Mouse (Mus musculus) gastrocnemius, postnatal 36 days (tissue): ENCODE data around the gene Iba57. TPM values are rescaled to one million over a fixed set of nuclear protein-coding genes. Genes with fewer than 3 reads are reported as not detected.

Experiments
- DNase-seq, 2 experiments: peaks; one replicate each; pipeline ENCODE4 v3.0.0; 2022
- intact Hi-C: fragments of 180-260 bp; cut with DNase I; formaldehyde crosslinking; loops from one replicate; pipeline ENCODE4 v1.15.1; 2025
- total RNA-seq, 2 experiments: library from RNA; stranded (reverse); gene quantifications; 2 replicates each; pipeline ENCODE4 v1.2.3; 2021

The Iba57 gene
- total RNA-seq, 2 experiments from 2014 or later = 7.4 to 10.4 TPM

GRCm38 (mm10) chr11:59176921-59177320 lies 13.4 kb upstream of the Iba57 start:
- intact Hi-C loops = no loop called here
- DNase-seq = no peak

- intact Hi-C loops = no loop called here
- no peak for DNase-seq
Measured at GRCm38 (mm10) chr11:59176475-59176874, 12.9 kb upstream of the Iba57 start.

GRCm38 (mm10) chr11:59174189-59174838 lies 10.8 kb upstream of the Iba57 start:
- intact Hi-C loops = no loop called here
- DNase-seq = no peak

- intact Hi-C loops = no loop called here
- DNase-seq = no peak
Measured at GRCm38 (mm10) chr11:59170549-59170948, 7.0 kb upstream of the Iba57 start.

GRCm38 (mm10) chr11:59169807-59170206 lies 6.3 kb upstream of the Iba57 start:
- DNase-seq = no peak
- intact Hi-C loops = no loop called here

- no peak for DNase-seq
- intact Hi-C loops = no loop called here
Measured at GRCm38 (mm10) chr11:59165616-59166241, 2.2 kb upstream of the Iba57 start.

- DNase-seq = no peak
- intact Hi-C loops = no loop called here
Measured at GRCm38 (mm10) chr11:59164384-59164783, 845 bp upstream of the Iba57 start.

- DNase-seq = peak in 1 of 2 experiments; percentile 35
- intact Hi-C loops = no loop called here
Measured at GRCm38 (mm10) chr11:59162443-59163254, 890 bp downstream of the Iba57 start.

GRCm38 (mm10) chr11:59161398-59161797 lies 2.1 kb downstream of the Iba57 start:
- peak in 1 of 2 experiments; percentile 31 for DNase-seq
- intact Hi-C loops = no loop called here

- intact Hi-C loops = no loop called here
- no peak for DNase-seq
Measured at GRCm38 (mm10) chr11:59159558-59159957, 4.0 kb downstream of the Iba57 start.

- DNase-seq = no peak
Measured at GRCm38 (mm10) chr11:59159099-59159498, 4.4 kb downstream of the Iba57 start.

GRCm38 (mm10) chr11:59155900-59156299 lies 7.6 kb downstream of the Iba57 start:
- no peak for DNase-seq
- intact Hi-C loops = no loop called here

More at GRCm38 (mm10) chr11:59159099-59159498, 4.4 kb downstream of the Iba57 start:
- intact Hi-C loops = no loop called here

GRCm38 (mm10) chr11:59154220-59154619 lies 9.3 kb downstream of the Iba57 start:
- DNase-seq = no peak
- intact Hi-C loops = loop anchor here (5.0 kb wide), 1 partner anchor 33 kb away; no protein-coding TSS in a partner anchor

- intact Hi-C loops = loop anchor here (5.0 kb wide), 1 partner anchor 36 kb away; no protein-coding TSS in a partner anchor
- DNase-seq = no peak
Measured at GRCm38 (mm10) chr11:59151729-59152128, 11.8 kb downstream of the Iba57 start.

- intact Hi-C loops = no loop called here
- DNase-seq = no peak
Measured at GRCm38 (mm10) chr11:59149302-59149701, 14.2 kb downstream of the Iba57 start.

GRCm38 (mm10) chr11:59142962-59143361 lies 20.6 kb downstream of the Iba57 start:
- intact Hi-C loops = no loop called here
- DNase-seq = no peak

- intact Hi-C loops = no loop called here
- no peak for DNase-seq
Measured at GRCm38 (mm10) chr11:59141772-59142370, 21.7 kb downstream of the Iba57 start.

- peak; percentile 53 to 60 for DNase-seq
- intact Hi-C loops = no loop called here
Measured at GRCm38 (mm10) chr11:59138537-59139486, 24.7 kb downstream of the Iba57 start.

- peak in 1 of 2 experiments; percentile 39 for DNase-seq
- intact Hi-C loops = no loop called here
Measured at GRCm38 (mm10) chr11:59136994-59137706, 26.4 kb downstream of the Iba57 start.
